Mouse (Mus musculus) embryonic stem cell, embryonic (primary cell): ENCODE measurements around the gene Mvd.

Source experiments
- CTCF ChIA-PET, 4 experiments: fragments of 300-600 bp in 2 of 4; fragments of 350-600 bp in 2 of 4; sonication (Branson Sonifier 250); formaldehyde crosslinking; loops; one replicate each; lab custom pipeline; 2022; ENCODE audit warnings: inconsistent platforms in 2 of 4; lab: Charles Lee
- POLR2A ChIA-PET, 4 experiments: fragments of 300-600 bp in 2 of 4; fragments of 350-600 bp in 2 of 4; sonication (Branson Sonifier 250); formaldehyde crosslinking; loops; one replicate each; lab custom pipeline; 2022; ENCODE audit warnings: antibody characterized with exemption in 4 of 4, inconsistent platforms in 1 of 4; lab: Charles Lee

The Mvd gene

GRCm38 (mm10) chr8:122461473-122462148 lies 18.4 kb upstream of the Mvd start:
- ChIA-PET POLR2A (interaction anchor here in 2 of 4 experiments (0.7 to 6.8 kb wide), 13 partner anchors 8 to 178 kb away, joined by 3 to 91 read pairs (median 4); partner anchors contain the start of genes Mvd (in 2 of the 2), Cdt1 (in 1 of the 2) and Cyba (in 1 of the 2)), CTCF (interaction anchor here in 3 of 4 experiments (0.5 to 1.0 kb wide), 3 partner anchors 13 to 192 kb away, joined by 3 to 8 read pairs (median 3); no protein-coding TSS in a partner anchor)

- CTCF ChIA-PET = interaction anchor here (0.6 to 1.8 kb wide), 13 partner anchors 8 to 1342 kb away, joined by 3 to 31 read pairs (median 3); partner anchors contain the start of gene Mvd (in 2 of the 4)
- POLR2A ChIA-PET = interaction anchor here in 3 of 4 experiments (0.6 to 6.8 kb wide), 36 partner anchors 8 to 511 kb away, joined by 3 to 91 read pairs (median 3); partner anchors contain the start of genes Mvd (in 2 of the 3), Cdt1 (in 1 of the 3), Cyba (in 1 of the 3) and Galns (in 1 of the 3)
These were observed 17.6 kb upstream of the Mvd start, which contains the start of gene Snai3 for GRCm38 (mm10) chr8:122460524-122461472. TSS of gene Snai3 (minus strand) at chr8:122460733.

GRCm38 (mm10) chr8:122459990-122460389 lies 16.8 kb upstream of the Mvd start:
- CTCF ChIA-PET = interaction anchor here (0.5 to 1.8 kb wide), 16 partner anchors 9 to 1343 kb away, joined by 3 to 31 read pairs (median 4); partner anchors contain the start of gene Mvd (in 2 of the 4)
- POLR2A ChIA-PET = interaction anchor here in 3 of 4 experiments (0.6 to 6.8 kb wide), 25 partner anchors 9 to 510 kb away, joined by 3 to 91 read pairs (median 3); partner anchors contain the start of genes Mvd (in 2 of the 3), Cyba (in 1 of the 3), Galns (in 1 of the 3) and Zfpm1 (in 1 of the 3)

- POLR2A ChIA-PET = interaction anchor here in 3 of 4 experiments (0.7 to 6.8 kb wide), 21 partner anchors 10 to 509 kb away, joined by 3 to 91 read pairs (median 3); partner anchors contain the start of genes Cyba (in 1 of the 3), Galns (in 1 of the 3), Mvd (in 1 of the 3) and Zfpm1 (in 1 of the 3)
- CTCF ChIA-PET = interaction anchor here (0.5 to 1.8 kb wide), 10 partner anchors 10 to 1069 kb away, joined by 3 to 31 read pairs (median 4); partner anchors contain the start of gene Mvd (in 2 of the 4)
These were observed 16.1 kb upstream of the Mvd start for GRCm38 (mm10) chr8:122459218-122459900.

- ChIA-PET POLR2A (interaction anchor here in 2 of 4 experiments (1.0 to 2.5 kb wide), 5 partner anchors 14 to 66 kb away, joined by 3 to 9 read pairs (median 8); partner anchors contain the start of gene Mvd (in 2 of the 2)), CTCF (interaction anchor here in 1 of 4 experiments (0.7 to 0.9 kb wide), 2 partner anchors 14 to 101 kb away, joined by 3 to 4 read pairs; partner anchors contain the start of gene Mvd)
These were observed 13.9 kb upstream of the Mvd start for GRCm38 (mm10) chr8:122457171-122457570.

GRCm38 (mm10) chr8:122454409-122454808 lies 11.2 kb upstream of the Mvd start:
- POLR2A ChIA-PET = interaction anchor here in 1 of 4 experiments (1.0 to 1.6 kb wide), 2 partner anchors 10 to 11 kb away, joined by 3 to 5 read pairs; partner anchors contain the start of gene Mvd
- CTCF ChIA-PET = no interaction called here

- POLR2A ChIA-PET = interaction anchor here in 3 of 4 experiments (0.7 to 1.5 kb wide), 5 partner anchors 9 to 133 kb away, joined by 3 to 4 read pairs (median 3); partner anchors contain the start of gene Mvd (in 3 of the 3)
- CTCF ChIA-PET = interaction anchor here in 2 of 4 experiments (0.7 kb wide), 2 partner anchors 302 to 768 kb away, joined by 4 to 5 read pairs; no protein-coding TSS in a partner anchor
These were observed 8.9 kb upstream of the Mvd start for GRCm38 (mm10) chr8:122452154-122452553.

- POLR2A ChIA-PET = interaction anchor here in 3 of 4 experiments (0.8 to 1.5 kb wide), 3 partner anchors 13 to 116 kb away, joined by 3 to 5 read pairs (median 4); no protein-coding TSS in a partner anchor
These were observed 8.0 kb upstream of the Mvd start for GRCm38 (mm10) chr8:122451161-122451703.

GRCm38 (mm10) chr8:122445203-122445602 lies 2.0 kb upstream of the Mvd start:
- ChIA-PET POLR2A (interaction anchor here in 2 of 4 experiments (0.9 to 6.2 kb wide), 12 partner anchors 11 to 599 kb away, joined by 3 to 104 read pairs (median 6); partner anchors contain the start of genes Cdt1 (in 2 of the 2), Cyba (in 1 of the 2) and Snai3 (in 1 of the 2)), CTCF (interaction anchor here in 2 of 4 experiments (0.5 to 0.6 kb wide), 2 partner anchors 21 to 308 kb away, joined by 3 read pairs; no protein-coding TSS in a partner anchor)

More at GRCm38 (mm10) chr8:122451161-122451703, 8.0 kb upstream of the Mvd start:
- CTCF ChIA-PET = interaction anchor here in 1 of 4 experiments (0.5 kb wide), 1 partner anchor 22 kb away, joined by 3 read pairs; no protein-coding TSS in a partner anchor

GRCm38 (mm10) chr8:122444058-122444748 lies 981 bp upstream of the Mvd start:
- ChIA-PET CTCF (interaction anchor here (0.5 to 3.1 kb wide), 23 partner anchors 10 to 762 kb away, joined by 3 to 31 read pairs (median 4); partner anchors contain the start of genes Cyba (in 1 of the 4) and Snai3 (in 1 of the 4)), POLR2A (interaction anchor here (0.6 to 6.2 kb wide), 68 partner anchors 9 to 846 kb away, joined by 3 to 104 read pairs (median 4); partner anchors contain the start of genes Cyba (in 3 of the 4), Cdt1 (in 2 of the 4), Zc3h18 (in 2 of the 4) and Ankrd11 (in 1 of the 4))

GRCm38 (mm10) chr8:122442781-122443180 lies 441 bp downstream of the Mvd start:
- POLR2A ChIA-PET = interaction anchor here in 3 of 4 experiments (0.6 to 6.2 kb wide), 71 partner anchors 8 to 770 kb away, joined by 3 to 104 read pairs (median 5); partner anchors contain the start of genes Cyba (in 3 of the 3), Cdt1 (in 2 of the 3), Snai3 (in 2 of the 3) and Zc3h18 (in 2 of the 3)
- CTCF ChIA-PET = interaction anchor here in 3 of 4 experiments (0.6 to 3.1 kb wide), 18 partner anchors 8 to 627 kb away, joined by 3 to 31 read pairs (median 4); partner anchors contain the start of genes Cyba (in 1 of the 3) and Snai3 (in 1 of the 3)

GRCm38 (mm10) chr8:122442356-122442755 lies 866 bp downstream of the Mvd start:
- POLR2A ChIA-PET = interaction anchor here in 3 of 4 experiments (0.6 to 6.2 kb wide), 38 partner anchors 8 to 600 kb away, joined by 3 to 104 read pairs (median 5); partner anchors contain the start of genes Cyba (in 3 of the 3), Cdt1 (in 2 of the 3), Snai3 (in 2 of the 3) and Ankrd11 (in 1 of the 3)
- CTCF ChIA-PET = interaction anchor here in 3 of 4 experiments (0.5 to 3.1 kb wide), 10 partner anchors 9 to 312 kb away, joined by 3 to 31 read pairs (median 4); partner anchors contain the start of genes Cyba (in 1 of the 3) and Snai3 (in 1 of the 3)

GRCm38 (mm10) chr8:122441326-122441725 lies 1.9 kb downstream of the Mvd start:
- POLR2A ChIA-PET = interaction anchor here in 2 of 4 experiments (1.2 to 6.0 kb wide), 5 partner anchors 9 to 170 kb away, joined by 3 to 104 read pairs (median 5); partner anchors contain the start of genes Cyba (in 2 of the 2), Galns (in 1 of the 2) and Trappc2l (in 1 of the 2)
- CTCF ChIA-PET = no interaction called here

- ChIA-PET POLR2A (interaction anchor here (0.6 to 2.4 kb wide), 9 partner anchors 11 to 530 kb away, joined by 3 to 15 read pairs (median 3); partner anchors contain the start of gene Il17c (in 1 of the 4)), CTCF (interaction anchor here in 1 of 4 experiments (1.2 to 1.3 kb wide), 2 partner anchors 16 to 170 kb away, joined by 4 to 5 read pairs; no protein-coding TSS in a partner anchor)
These were observed 3.9 kb downstream of the Mvd start for GRCm38 (mm10) chr8:122439336-122439735.
